Mouse (Mus musculus) lung, adult 2 months (tissue): ENCODE results near the gene Asb16.

Experiments used
- CTCF ChIP-seq: fragments of 200-500 bp; IDR thresholded peaks from 2 replicates; pipeline ENCODE4 v1.5.1; 2011; ENCODE audit warnings: mild to moderate bottlenecking, low read length, control low read depth; ENCODE audit not compliant: insufficient read depth
- POLR2A ChIP-seq: fragments of 200-500 bp; IDR thresholded peaks from 2 replicates; pipeline ENCODE4 v1.6.1; 2011; ENCODE audit warnings: low read depth, mild to moderate bottlenecking, control low read depth, low read length, borderline replicate concordance; ENCODE audit errors: extremely low read depth

GRCm38 (mm10) chr11:102249351-102250090, 19.0 kb upstream of the Asb16 start:
- TF ChIP-seq CTCF (no peak), POLR2A (no peak)
